Mouse (Mus musculus): ENCODE measurements at regions not wholly inside any gene's neighbourhood (a gene's known extent, or its start where the extent isn't known, plus 50 kb on each side); places are given as distances from the start of the nearest gene placed in this dataset.

- TF ChIP-seq EP300 (IDR thresholded peaks at IDR 0.05; ENCODE audit: low read depth), result no peak
- no peak for TF ChIP-seq CTCF (IDR thresholded peaks at IDR 0.05; ENCODE audit: low read depth)
Observed at GRCm38 (mm10) chr14:120139671-120140071, 97.4 kb upstream of the Oxgr1 start.

Measured in heart, postnatal 0 days (tissue).